Mouse (Mus musculus) G1E (cell line): ENCODE data around the gene Gm7978.
"Not testable (repeated sequence)": the region's sequence is repeated elsewhere in the genome, so short reads cannot be mapped to it uniquely, and the experiment has no call there.

Experiments
- CTCF ChIP-seq: IDR thresholded peaks from 2 replicates; pipeline ENCODE4 v1.5.1; 2012; ENCODE audit warnings: low read depth, low read length, inconsistent platforms, mixed read lengths
- TAL1 ChIP-seq: conservative IDR thresholded peaks from 2 replicates; pipeline ENCODE4 v1.6.1; 2012; ENCODE audit warnings: low read depth, low read length, inconsistent platforms, mixed read lengths

DNA sequence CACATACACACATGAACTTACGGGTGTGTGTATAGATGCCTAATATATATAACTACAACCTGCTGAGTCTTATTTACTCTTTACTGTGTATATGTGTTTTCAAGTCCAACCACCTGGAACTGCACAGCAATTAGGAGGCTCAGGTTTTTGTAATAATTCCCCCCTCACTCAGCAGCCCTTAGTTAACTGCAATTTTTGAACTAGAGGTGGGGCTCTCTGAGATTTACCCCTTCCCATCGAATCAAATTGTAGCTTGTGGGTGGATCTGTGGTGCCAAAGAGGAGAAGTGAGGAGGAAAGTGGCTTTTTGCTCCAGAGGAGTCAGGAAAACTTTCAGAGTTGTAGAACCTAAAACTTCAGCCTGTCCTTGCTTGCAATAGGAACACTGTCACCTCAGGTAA, 39.7 kb upstream of the Gm7978 start, which contains the start of gene E330014E10Rik:
- not testable (repeated sequence) for TF ChIP-seq TAL1, CTCF
